Comparison of ENCODE assay signal across 40 mouse cellular contexts in genomic region chr1:80440911-80441310, GRCm38 (mm10). TPM values are rescaled to one million over a fixed set of nuclear protein-coding genes. Genes with fewer than 3 reads are reported as not detected.
DNase-seq lines count a peak whose midpoint lies in the region; ATAC-seq lines count a peak whose summit lies in the region.
"Had no signal": no experiment of that assay in that cellular context is flagged by ENCODE, and none has a peak within 500 bp of the region (broad histone marks: within the 10 kb centered on the region; RNA-seq: fewer than 3 reads in every experiment).

No protein-coding gene starts in this region.

- no peak overlapping the region for H3K4me3 ChIP-seq in midbrain, embryonic 14.5 days (replicated peaks; ENCODE audit: low read depth, low read length)
- H3K4me3 ChIP-seq: embryonic facial prominence, embryonic 10.5 days; embryonic facial prominence, embryonic 15.5 days; forebrain, embryonic 13.5 days; heart, adult 2 months; heart, embryonic 13.5 days; layer of hippocampus, adult 2 months; left cerebral cortex, adult 2 months; liver, embryonic 12.5 days; midbrain, embryonic 15.5 days; neural tube, embryonic 12.5 days had no signal

- H3K9ac ChIP-seq in midbrain, embryonic 14.5 days (replicated peaks; ENCODE audit: low read length), result no peak overlapping the region
- H3K9ac ChIP-seq: embryonic facial prominence, embryonic 15.5 days; forebrain, embryonic 13.5 days; heart, embryonic 13.5 days; hindbrain, embryonic 14.5 days; liver, embryonic 12.5 days; liver, postnatal 0 days; midbrain, embryonic 15.5 days; neural tube, embryonic 12.5 days had no signal

- H3K9me3 ChIP-seq in midbrain, embryonic 14.5 days (ENCODE audit: control insufficient read depth, low read length), result no peaks in the 10 kb centered on the region
- H3K9me3 ChIP-seq: embryonic facial prominence, embryonic 10.5 days; embryonic facial prominence, embryonic 15.5 days; forebrain, embryonic 13.5 days; heart, embryonic 13.5 days; liver, embryonic 12.5 days; midbrain, embryonic 15.5 days; neural tube, embryonic 12.5 days had no signal

- no peaks in the 10 kb centered on the region for H3K36me3 ChIP-seq in midbrain, embryonic 14.5 days (ENCODE audit: control insufficient read depth, insufficient read depth, low read length)
- H3K36me3 ChIP-seq: embryonic facial prominence, embryonic 10.5 days; embryonic facial prominence, embryonic 15.5 days; heart, embryonic 13.5 days; liver, embryonic 12.5 days; midbrain, embryonic 15.5 days; neural tube, embryonic 12.5 days had no signal

- 0 out of 2 replicates have a peak, but pooled peaks have one; percentile 30 for ATAC-seq in megakaryocyte, adult 5-6 weeks (ENCODE audit: poor library complexity, severe bottlenecking)
- ATAC-seq in midbrain, embryonic 14.5 days (ENCODE audit: low FRiP score, low TSS enrichment), result no peak
- ATAC-seq: forebrain, embryonic 13.5 days; liver, embryonic 12.5 days; liver, postnatal 0 days; lung, postnatal 0 days; midbrain, embryonic 15.5 days; Patski had no signal

- no peaks in the 10 kb centered on the region for H3K4me1 ChIP-seq in midbrain, embryonic 14.5 days (ENCODE audit: control insufficient read depth, insufficient read depth, low read length)
- H3K4me1 ChIP-seq: embryonic facial prominence, embryonic 10.5 days; embryonic facial prominence, embryonic 15.5 days; forebrain, embryonic 13.5 days; heart, embryonic 13.5 days; liver, embryonic 12.5 days; midbrain, embryonic 15.5 days; neural tube, embryonic 12.5 days had no signal

- 70% methylated on average over 2 of the region's 2 CpGs for WGBS in midbrain, embryonic 14.5 days

- H3K27ac ChIP-seq in midbrain, embryonic 14.5 days (replicated peaks; ENCODE audit: low read depth, low read length), result no peak overlapping the region
- H3K27ac ChIP-seq: embryonic facial prominence, embryonic 10.5 days; embryonic facial prominence, embryonic 15.5 days; forebrain, embryonic 13.5 days; heart, adult 2 months; heart, embryonic 13.5 days; hindbrain, embryonic 14.5 days; layer of hippocampus, adult 2 months; left cerebral cortex, adult 2 months; liver, embryonic 12.5 days; macrophage; midbrain, embryonic 15.5 days; neural tube, embryonic 12.5 days; stomach, postnatal 0 days had no signal

- peak; percentile 15 to 25 for DNase-seq in spleen, postnatal 36 days (ENCODE audit: low spot score in 2 of 2)
- no peak for DNase-seq in spleen, adult 12 weeks (ENCODE audit: low spot score)
- peak; percentile 39 to 53 for DNase-seq in CD8-positive naive resting alpha-beta T cell, adult 2 months (ENCODE audit: low read depth in 2 of 2, low spot score in 2 of 2)
- peak; percentile 26 for DNase-seq in thymus, postnatal 14 days
- no peak for DNase-seq in midbrain, embryonic 14.5 days
- DNase-seq in retina, postnatal 1 day, result no peak
- no peak for DNase-seq in adrenal gland, postnatal 25 days
- DNase-seq: adrenal gland, postnatal 36 days; cerebellum, adult 2 months; cerebellum, postnatal 14 days; gastrocnemius, postnatal 25 days; heart, adult 2 months; heart, postnatal 10 days; kidney, adult 18-20 months; kidney, postnatal 36 days; liver, postnatal 0 days had no signal

- H3K4me2 ChIP-seq in midbrain, embryonic 14.5 days (ENCODE audit: low read length), result no peak overlapping the region
- H3K4me2 ChIP-seq: embryonic facial prominence, embryonic 15.5 days; forebrain, embryonic 13.5 days; heart, embryonic 13.5 days; hindbrain, embryonic 14.5 days; liver, embryonic 12.5 days; midbrain, embryonic 15.5 days; neural tube, embryonic 12.5 days had no signal

- H3K27me3 ChIP-seq in midbrain, embryonic 14.5 days (ENCODE audit: control insufficient read depth, insufficient read depth, low read length), result no peaks in the 10 kb centered on the region
- H3K27me3 ChIP-seq: embryonic facial prominence, embryonic 15.5 days; forebrain, embryonic 13.5 days; heart, embryonic 13.5 days; liver, embryonic 12.5 days; midbrain, embryonic 15.5 days; neural tube, embryonic 12.5 days had no signal

RNA-seq across cellular contexts. Expression of gene Gm45261, which starts 20.3 kb away (rescaled TPM):
- not detected in 2 replicates for total RNA-seq in megakaryocyte, adult 5-6 weeks (2015)
- not detected in 2 replicates for total RNA-seq in megakaryocyte, adult 5-6 weeks (2017)
- polyA plus RNA-seq in midbrain, embryonic 14.5 days (2014; fragmentation: Nextera tagmentation; extraction: Ambion mirVana), result not detected in 2 replicates
- total RNA-seq in adrenal gland, postnatal 25 days (2021), result not detected in 2 replicates
- total RNA-seq: adrenal gland, adult 18-20 months; adrenal gland, postnatal 36 days; gastrocnemius, postnatal 25 days; heart, adult 2 months; heart, postnatal 10 days; hematopoietic stem cell, adult 5-6 weeks; layer of hippocampus, adult 2 months; layer of hippocampus, postnatal 14 days; left cerebral cortex, adult 2 months; left cerebral cortex, postnatal 36 days; MEL had no signal
- polyA plus RNA-seq: cerebellum, adult 2 months; cortical plate, adult 2 months; embryonic facial prominence, embryonic 10.5 days; embryonic facial prominence, embryonic 15.5 days; forebrain, embryonic 13.5 days; heart, adult 2 months; heart, embryonic 13.5 days; hindbrain, embryonic 14.5 days; intestine, embryonic 14.5 days; kidney, embryonic 16.5 days; limb, embryonic 14.5 days; liver, embryonic 12.5 days; liver, postnatal 0 days; lung, postnatal 0 days; macrophage; midbrain, embryonic 15.5 days; neural tube, embryonic 12.5 days; Patski; stomach, postnatal 0 days had no signal

Comparison
In these comparisons a context has a peak if more than half of its experiments do, and no peak if none do; other contexts are left out.
1. DNase-seq: peak in spleen, postnatal 36 days (2 of 2), CD8-positive naive resting alpha-beta T cell, adult 2 months (2 of 2) and thymus, postnatal 14 days (single experiment); none in spleen, adult 12 weeks (single experiment), midbrain, embryonic 14.5 days (single experiment), retina, postnatal 1 day (single experiment) and adrenal gland, postnatal 25 days (single experiment).